Mouse (Mus musculus): ENCODE data around the gene Rab37.

The Rab37 gene

GRCm38 (mm10) chr11:115131768-115132381 is 40.6 kb downstream of the Rab37 start:
- no peak for DNase-seq (ENCODE audit: low spot score in 2 of 2)

DNA sequence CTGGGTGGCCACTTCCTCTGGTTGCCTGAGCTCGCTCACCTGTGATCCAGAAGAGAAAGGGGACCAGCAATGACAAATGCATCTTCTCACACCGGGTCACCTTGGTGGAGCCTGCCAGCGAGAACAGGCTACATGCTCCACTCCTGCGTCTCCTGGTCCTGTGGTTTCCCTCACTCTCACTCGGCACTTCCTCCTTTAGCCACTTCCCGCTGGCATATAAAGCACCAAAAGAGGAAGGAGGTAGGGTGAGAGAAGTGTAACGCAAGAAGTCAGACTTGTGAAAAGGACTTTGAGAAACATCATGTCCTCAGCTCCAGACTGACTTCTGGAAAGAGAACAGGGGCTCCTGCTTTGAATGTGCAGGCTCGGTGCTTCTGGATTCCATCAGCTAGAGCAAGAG is 42.6 kb downstream of the Rab37 start, which contains the start of gene Cd300lf:
Gene Cd300lf, minus strand, starts transcription at position 193 of the 400 bp plus-strand sequence.
- no peak for DNase-seq (ENCODE audit: low spot score in 2 of 2)

GRCm38 (mm10) chr11:115138597-115139262 is 47.5 kb downstream of the Rab37 start:
- DNase-seq (ENCODE audit: low spot score in 2 of 2), result no peak

- no peak for DNase-seq (ENCODE audit: low spot score in 2 of 2)
Measured at GRCm38 (mm10) chr11:115141970-115142369, 50.7 kb downstream of the Rab37 start.

GRCm38 (mm10) chr11:115147813-115148212 is 56.6 kb downstream of the Rab37 start:
- no peak for DNase-seq (ENCODE audit: low spot score in 2 of 2)

- DNase-seq (ENCODE audit: low spot score in 2 of 2), result no peak
Measured at GRCm38 (mm10) chr11:115150741-115151254, 59.6 kb downstream of the Rab37 start.

GRCm38 (mm10) chr11:115151755-115152429 is 60.7 kb downstream of the Rab37 start:
- peak in 1 of 2 experiments; percentile 47 for DNase-seq (ENCODE audit: low spot score in 2 of 2)

- DNase-seq (ENCODE audit: low spot score in 2 of 2), result no peak
Measured at GRCm38 (mm10) chr11:115153088-115153487, 61.9 kb downstream of the Rab37 start.

- DNase-seq (ENCODE audit: low spot score in 2 of 2), result peak; percentile 85 to 87
Measured at GRCm38 (mm10) chr11:115153699-115154292, 62.6 kb downstream of the Rab37 start.

DNA sequence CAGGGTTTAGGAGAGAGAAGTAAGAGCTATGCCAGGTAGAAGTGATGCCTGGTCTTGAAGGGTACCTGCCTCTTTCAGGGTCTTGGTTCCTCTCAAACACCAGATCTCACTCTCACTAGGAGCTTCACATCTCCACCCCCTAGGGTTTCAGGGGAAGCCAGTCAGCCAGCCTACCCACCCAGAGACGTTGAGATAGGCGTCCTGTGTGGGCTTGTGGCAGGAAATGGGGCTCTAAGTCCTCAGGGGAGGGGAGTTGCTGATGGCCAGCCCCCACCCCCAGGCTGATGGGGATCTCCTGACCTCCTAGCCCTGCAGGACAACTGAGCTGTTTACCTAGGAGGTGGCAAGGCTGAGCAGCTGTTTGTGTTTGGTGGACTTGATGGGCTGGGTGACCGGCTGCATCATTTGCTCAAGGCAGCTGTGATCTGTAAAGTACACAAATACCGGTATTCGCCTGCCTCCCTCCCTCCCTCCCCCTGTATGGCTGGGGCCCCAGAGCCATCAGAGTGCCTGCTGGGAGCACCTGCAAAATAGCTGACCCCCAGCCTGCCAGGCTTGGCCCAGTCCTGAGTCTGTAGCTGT is 63.9 kb downstream of the Rab37 start:
- peak; percentile 59 for DNase-seq (ENCODE audit: low spot score in 2 of 2)

DNA sequence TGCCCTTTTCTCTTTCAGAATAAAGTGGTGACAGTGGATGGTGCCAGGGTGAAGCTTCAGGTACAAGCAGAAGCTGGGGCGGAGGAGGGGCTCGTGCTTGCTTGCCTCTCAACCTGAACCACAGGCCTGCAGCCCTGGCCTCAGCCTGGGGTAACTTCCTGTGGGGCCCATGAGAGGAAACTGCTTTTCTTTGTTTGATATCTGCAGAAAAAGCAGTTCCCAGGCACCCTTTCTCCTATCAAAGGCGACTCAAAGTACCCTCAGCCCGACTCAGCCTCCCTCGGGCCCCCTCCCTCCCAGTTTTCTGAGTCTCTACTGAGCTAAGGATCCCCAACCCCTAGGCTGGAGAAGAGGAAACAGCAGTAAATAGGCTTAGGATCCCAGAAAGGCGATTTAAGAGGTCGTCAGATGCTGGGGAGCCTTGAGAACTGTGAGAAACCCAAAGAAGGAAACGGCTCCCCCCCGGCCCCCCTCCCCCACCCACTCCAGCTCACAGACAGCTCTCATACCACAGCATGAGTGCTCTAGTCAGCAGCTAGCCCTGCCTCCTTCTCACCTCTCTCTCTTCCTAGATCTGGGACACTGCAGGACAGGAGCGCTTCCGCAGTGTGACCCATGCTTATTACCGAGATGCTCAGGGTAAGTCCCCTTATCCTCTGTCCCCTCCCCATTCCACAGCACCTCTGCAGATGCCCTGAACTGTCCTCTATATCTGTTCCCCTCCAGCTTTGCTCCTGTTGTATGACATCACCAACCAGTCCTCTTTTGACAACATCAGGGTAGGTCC is 66.9 kb downstream of the Rab37 start:
- DNase-seq (ENCODE audit: low spot score in 2 of 2), result peak; percentile 83 to 90

GRCm38 (mm10) chr11:115160016-115160797 is 69.0 kb downstream of the Rab37 start:
- DNase-seq (ENCODE audit: low spot score in 2 of 2), result peak; percentile 59 to 67

DNA sequence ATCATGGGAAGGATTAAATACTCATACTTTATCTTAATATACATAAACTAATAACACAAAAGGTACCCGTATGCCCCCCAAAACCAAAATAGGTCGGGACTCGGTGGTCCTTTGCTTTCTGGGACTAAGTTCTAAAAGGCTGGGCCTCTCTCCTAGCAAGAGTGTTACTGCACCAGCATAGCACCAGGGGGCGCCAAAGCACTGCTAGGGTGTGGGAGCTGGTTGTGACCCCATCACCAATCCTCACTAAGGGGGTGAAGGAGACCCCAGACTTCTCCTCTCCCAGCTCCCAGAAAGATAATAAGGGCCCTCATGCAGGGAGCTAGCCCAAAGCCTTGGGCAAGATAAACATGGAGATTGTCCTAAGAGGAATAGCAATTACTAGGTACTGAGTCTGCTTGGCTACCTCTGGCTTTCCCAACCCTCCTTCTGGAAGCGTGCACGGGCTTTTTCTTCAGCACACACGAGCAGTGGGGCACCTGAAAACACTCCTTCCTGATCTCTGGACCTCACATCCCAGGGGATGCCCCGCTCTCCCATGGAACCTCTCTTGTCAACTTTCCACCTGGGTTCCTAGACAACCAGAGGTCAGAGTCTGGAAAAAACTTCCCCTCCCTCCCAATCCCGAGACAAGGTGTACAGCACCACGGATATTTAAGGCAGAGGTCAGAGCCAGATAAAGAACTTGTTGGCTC is 69.8 kb downstream of the Rab37 start:
- peak; percentile 83 to 98 for DNase-seq (ENCODE audit: low spot score in 2 of 2)

DNA sequence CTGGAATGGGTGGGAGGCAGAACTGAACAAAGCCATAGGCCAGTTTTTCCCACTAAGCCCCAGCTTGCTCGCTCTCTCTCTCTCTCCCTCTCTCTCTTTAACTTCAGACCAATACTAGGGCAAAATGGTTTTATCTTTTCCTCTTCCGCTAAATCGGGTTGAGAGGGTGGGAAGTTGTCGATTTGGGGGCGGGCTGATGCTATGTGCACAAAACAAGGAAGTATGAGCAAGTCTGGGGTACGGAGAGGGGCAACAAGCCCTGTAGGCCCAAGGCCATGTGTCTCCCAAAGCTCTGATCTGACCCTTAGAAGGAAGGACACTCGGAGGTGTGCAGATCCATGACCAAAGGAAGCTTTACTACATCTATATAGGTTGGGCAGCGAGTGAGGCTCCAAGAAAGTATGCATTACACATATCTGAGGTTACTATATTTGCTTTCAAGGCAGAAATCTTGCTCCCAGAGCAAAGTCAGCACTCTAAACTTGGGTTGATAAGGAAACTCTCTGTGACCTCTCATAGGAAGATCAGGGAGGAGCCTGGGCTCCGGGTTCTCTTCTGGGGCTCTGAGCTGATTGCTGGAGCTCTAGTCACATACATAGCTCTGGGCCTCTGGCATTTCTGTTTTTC is 70.5 kb downstream of the Rab37 start:
- peak; percentile 50 to 53 for DNase-seq (ENCODE audit: low spot score in 2 of 2)

DNA sequence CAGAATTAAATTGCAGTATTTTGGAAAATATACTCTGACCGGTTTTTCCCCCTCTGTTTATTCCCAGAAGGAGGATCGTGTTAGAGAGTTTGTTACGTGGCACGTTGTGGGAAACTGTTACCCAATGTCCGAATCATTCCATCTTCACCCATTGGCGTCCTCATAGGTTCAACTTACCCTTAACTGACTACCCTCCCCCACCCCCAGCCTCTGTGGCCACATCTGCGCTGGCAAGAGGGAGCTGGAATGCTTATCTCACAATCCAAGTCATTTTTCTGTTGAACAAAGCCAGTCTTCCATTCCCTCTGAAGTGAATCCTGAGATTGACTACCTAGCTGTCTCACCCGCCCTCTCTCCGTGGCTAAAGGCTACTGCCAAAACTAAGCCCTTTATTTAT is 71.0 kb downstream of the Rab37 start:
- no peak for DNase-seq (ENCODE audit: low spot score in 2 of 2)

GRCm38 (mm10) chr11:115162832-115163480 is 71.7 kb downstream of the Rab37 start, which contains the start of gene Slc9a3r1:
Slc9a3r1 (plus strand) TSS chr11:115163341.
- DNase-seq (ENCODE audit: low spot score in 2 of 2), result peak; percentile 99 to 100

GRCm38 (mm10) chr11:115163568-115164150 is 72.4 kb downstream of the Rab37 start:
- peak; percentile 76 to 77 for DNase-seq (ENCODE audit: low spot score in 2 of 2)

GRCm38 (mm10) chr11:115164341-115164975 is 73.2 kb downstream of the Rab37 start:
- no peak for DNase-seq (ENCODE audit: low spot score in 2 of 2)

Measured in thymus, postnatal 10 days (tissue).